Mouse (Mus musculus) liver, postnatal 0 days (tissue): ENCODE measurements at regions not wholly inside any gene's neighbourhood (a gene's known extent, or its start where the extent isn't known, plus 50 kb on each side); places are given as distances from the start of the nearest gene placed in this dataset.
"Not testable (repeated sequence)": the region's sequence is repeated elsewhere in the genome, so short reads cannot be mapped to it uniquely, and the experiment has no call there.

Experiments
- ATAC-seq: fragments of 200-750 bp; cut with Nextera tagmentation; 2 replicates; pipeline ENCODE4 v1.8.0; 2017; ENCODE audit warnings: mild to moderate bottlenecking, moderate library complexity
- DNase-seq: peaks from one replicate; pipeline ENCODE4 v3.0.0-alpha.2; 2016
- H3K27ac ChIP-seq: fragments of 300-500 bp; sonication (generic); 2 replicates; pipeline ENCODE4 v1.5.1; 2014; ENCODE audit warnings: antibody characterized with exemption, moderate library complexity, mild to moderate bottlenecking, low read depth
- H3K27me3 ChIP-seq: fragments of 300-500 bp; sonication (generic); 2 replicates; pipeline ENCODE4 v1.6.1; 2014; ENCODE audit warnings: low read length, control low read depth, mixed read lengths; ENCODE audit not compliant: insufficient read depth
- H3K36me3 ChIP-seq: fragments of 300-500 bp; sonication (generic); replicated peaks from 2 replicates; pipeline ENCODE4 v1.6.1; 2014; ENCODE audit warnings: mild to moderate bottlenecking, control low read depth, low read length, moderate library complexity, mixed read lengths; ENCODE audit not compliant: insufficient read depth
- H3K4me1 ChIP-seq: fragments of 300-500 bp; sonication (generic); 2 replicates; pipeline ENCODE4 v1.6.1; 2014; ENCODE audit warnings: antibody characterized with exemption, mild to moderate bottlenecking, control low read depth; ENCODE audit not compliant: insufficient read depth
- H3K4me2 ChIP-seq: fragments of 300-500 bp; sonication (generic); 2 replicates; pipeline ENCODE4 v1.6.1; 2014; ENCODE audit warnings: low read depth, mild to moderate bottlenecking, low read length, moderate library complexity, mixed read lengths
- H3K4me3 ChIP-seq: fragments of 300-500 bp; sonication (generic); 2 replicates; pipeline ENCODE4 v1.5.1; 2014; ENCODE audit warnings: low read depth, low read length
- H3K9ac ChIP-seq: fragments of 300-500 bp; sonication (generic); replicated peaks from 2 replicates; pipeline ENCODE4 v1.6.1; 2014; ENCODE audit warnings: mild to moderate bottlenecking, moderate library complexity
- H3K9me3 ChIP-seq: fragments of 300-500 bp; sonication (generic); 2 replicates; pipeline ENCODE4 v1.6.1; 2016; ENCODE audit warnings: mild to moderate bottlenecking, control low read depth, low read length, mixed read lengths
- CTCF ChIP-seq: sonication (generic); IDR thresholded peaks from 2 replicates; pipeline ENCODE4 v1.5.1; 2016; ENCODE audit warnings: antibody characterized with exemption, low read depth
- EP300 ChIP-seq: IDR thresholded peaks from 2 replicates; pipeline ENCODE4 v1.6.1; 2016; ENCODE audit warnings: antibody characterized with exemption, low read depth, mild to moderate bottlenecking
- WGBS: fragments of 180-500 bp; shearing (Covaris S2); extraction: QIAGEN DNeasy Blood & Tissue Kit; methylation state at CpG from one replicate; pipeline ENCODE4 v1.1.7; 2014; ENCODE audit not compliant: insufficient replicate concordance; 5-methylcytosine and 5-hydroxymethylcytosine counted together

GRCm38 (mm10) chr10:99333831-99334230 is 70.8 kb downstream of the Dusp6 start:
- ATAC-seq (no peak), DNase-seq (no peak)
- H3K4me1 ChIP-seq: no peaks in the 10 kb centered on the region
- H3K36me3 ChIP-seq: no peaks in the 10 kb centered on the region
- no peak overlapping the region for H3K27ac ChIP-seq
- no peaks in the 10 kb centered on the region for H3K9me3 ChIP-seq
- TF ChIP-seq CTCF: no peak
- no peak for TF ChIP-seq EP300
- H3K9ac ChIP-seq: no peak overlapping the region
- no peaks in the 10 kb centered on the region for H3K27me3 ChIP-seq
- H3K4me3 ChIP-seq: no peak overlapping the region
- 77% methylated on average over 5 of the region's 5 CpGs for WGBS
- H3K4me2 ChIP-seq: no peak overlapping the region

GRCm38 (mm10) chr10:99336091-99336490 is 73.1 kb downstream of the Dusp6 start:
- Histone ChIP-seq H3K36me3 (no peaks in the 10 kb centered on the region), H3K27ac (no peak overlapping the region), H3K4me3 (no peak overlapping the region), H3K9me3 (no peaks in the 10 kb centered on the region), H3K4me1 (no peaks in the 10 kb centered on the region), H3K4me2 (no peak overlapping the region), H3K9ac (no peak overlapping the region), H3K27me3 (no peaks in the 10 kb centered on the region)
- ATAC-seq: no peak
- no peak for TF ChIP-seq CTCF
- no peak for TF ChIP-seq EP300
- no peak for DNase-seq
- WGBS: 77% methylated on average over 4 of the region's 4 CpGs

GRCm38 (mm10) chr10:99338790-99339189 is 75.8 kb downstream of the Dusp6 start:
- H3K4me1 ChIP-seq, H3K9ac ChIP-seq, H3K4me2 ChIP-seq, H3K4me3 ChIP-seq, H3K27me3 ChIP-seq, H3K36me3 ChIP-seq, ATAC-seq, DNase-seq, H3K27ac ChIP-seq, H3K9me3 ChIP-seq: not testable (repeated sequence)
- 90% methylated on average over 8 of the region's 11 CpGs for WGBS

GRCm38 (mm10) chr10:99339291-99339912 is 76.4 kb downstream of the Dusp6 start:
- not testable (repeated sequence) for H3K9me3 ChIP-seq, H3K27me3 ChIP-seq, H3K4me1 ChIP-seq, H3K4me3 ChIP-seq, H3K36me3 ChIP-seq, H3K27ac ChIP-seq, DNase-seq, H3K9ac ChIP-seq, H3K4me2 ChIP-seq, ATAC-seq
- WGBS: 90% methylated on average over 8 of the region's 19 CpGs

GRCm38 (mm10) chr10:99340057-99340456 is 77.0 kb downstream of the Dusp6 start:
- not testable (repeated sequence) for H3K4me3 ChIP-seq, DNase-seq, H3K9me3 ChIP-seq, H3K27ac ChIP-seq, H3K36me3 ChIP-seq, H3K27me3 ChIP-seq, ATAC-seq, H3K4me2 ChIP-seq, H3K9ac ChIP-seq, H3K4me1 ChIP-seq
- no CpG with 5 or more reads among the region's 25 CpGs for WGBS

- Histone ChIP-seq H3K4me2 (no peak overlapping the region), H3K36me3 (no peaks in the 10 kb centered on the region), H3K9me3 (no peaks in the 10 kb centered on the region), H3K4me3 (no peak overlapping the region), H3K27ac (no peak overlapping the region), H3K4me1 (no peaks in the 10 kb centered on the region; the same call in 1 of the 2 replicates), H3K9ac (no peak overlapping the region), H3K27me3 (no peaks in the 10 kb centered on the region)
- ATAC-seq (no peak), DNase-seq (no peak)
- TF ChIP-seq EP300: no peak
- TF ChIP-seq CTCF: no peak
- 56% methylated on average over 3 of the region's 3 CpGs for WGBS
These were observed 86.2 kb downstream of the Dusp6 start for GRCm38 (mm10) chr10:99349125-99349716.
